12 mouse cellular contexts compared by ENCODE assay signal in the genomic region with DNA sequence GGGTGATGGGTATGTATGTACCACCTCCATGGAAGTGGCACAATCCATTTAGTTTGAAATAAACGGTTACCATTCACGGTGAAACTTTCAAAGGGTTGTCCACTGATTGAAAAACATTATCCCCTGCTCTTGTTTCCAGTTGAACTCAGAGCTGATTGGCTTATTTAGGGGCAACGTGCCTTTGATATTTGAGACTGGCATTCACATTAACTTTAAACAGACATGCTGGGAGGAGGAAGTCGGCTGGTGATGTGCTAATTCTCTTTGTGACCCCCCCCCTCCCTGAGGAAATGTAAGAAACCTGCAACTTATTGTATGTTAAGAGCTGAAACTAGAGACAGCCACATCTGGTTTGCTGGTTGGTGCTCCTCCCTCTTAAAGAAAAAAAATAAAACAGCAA.
DNase-seq lines count a peak whose midpoint lies in the region; ATAC-seq lines count a peak whose summit lies in the region.
"Had no signal": no experiment of that assay in that cellular context is flagged by ENCODE, and none has a peak within 500 bp of the region (broad histone marks: within the 10 kb centered on the region; RNA-seq: fewer than 3 reads in every experiment).

No protein-coding gene starts in this region.

- DNase-seq in hindbrain, embryonic 10.5 days (ENCODE audit: low spot score), result peak; percentile 8
- no peak for DNase-seq in hindbrain, embryonic 11.5 days (ENCODE audit: low spot score)
- peak; percentile 75 for DNase-seq in embryonic facial prominence, embryonic 10.5 days (ENCODE audit: low spot score)
- no peak for DNase-seq in midbrain, embryonic 14.5 days
- DNase-seq in cerebellum, postnatal 10 days, result no peak
- DNase-seq in urinary bladder, postnatal 10 days (ENCODE audit: low spot score), result no peak
- DNase-seq: adrenal gland, adult 8-10 months; gastrocnemius, postnatal 14 days; heart, postnatal 4 days had no signal

- ATAC-seq in hindbrain, embryonic 11.5 days (ENCODE audit: low FRiP score), result no peak
- no peak for ATAC-seq in hindbrain, embryonic 15.5 days (ENCODE audit: low FRiP score, low read depth)
- no peak for ATAC-seq in midbrain, embryonic 14.5 days (ENCODE audit: low FRiP score, low TSS enrichment)
- no peak for ATAC-seq in granulocyte monocyte progenitor cell, adult 5-6 weeks (replicated peaks; ENCODE audit: poor library complexity, severe bottlenecking)

- H3K9ac ChIP-seq in hindbrain, embryonic 11.5 days (ENCODE audit: low read depth, low read length), result no peak overlapping the region
- H3K9ac ChIP-seq in hindbrain, embryonic 15.5 days, result no peak overlapping the region
- H3K9ac ChIP-seq in midbrain, embryonic 14.5 days (replicated peaks; ENCODE audit: low read length), result no peak overlapping the region

- H3K36me3 ChIP-seq in hindbrain, embryonic 10.5 days, result no peaks in the 10 kb centered on the region
- no peaks in the 10 kb centered on the region for H3K36me3 ChIP-seq in hindbrain, embryonic 11.5 days (ENCODE audit: control insufficient read depth, insufficient read depth, low read length)
- H3K36me3 ChIP-seq in embryonic facial prominence, embryonic 10.5 days (replicated peaks), result no peaks in the 10 kb centered on the region
- no peaks in the 10 kb centered on the region for H3K36me3 ChIP-seq in hindbrain, embryonic 15.5 days
- H3K36me3 ChIP-seq in midbrain, embryonic 14.5 days (ENCODE audit: control insufficient read depth, insufficient read depth, low read length), result no peaks in the 10 kb centered on the region

- no peak overlapping the region for H3K4me3 ChIP-seq in hindbrain, embryonic 10.5 days
- H3K4me3 ChIP-seq in hindbrain, embryonic 11.5 days (ENCODE audit: low read depth, low read length), result no peak overlapping the region
- H3K4me3 ChIP-seq in embryonic facial prominence, embryonic 10.5 days, result peak overlapping the region; percentile 37
- no peak overlapping the region for H3K4me3 ChIP-seq in hindbrain, embryonic 15.5 days
- no peak overlapping the region for H3K4me3 ChIP-seq in midbrain, embryonic 14.5 days (replicated peaks; ENCODE audit: low read depth, low read length)
- H3K4me3 ChIP-seq: erythroblast, embryonic 14.5 days had no signal

- peaks cover 11% of the 10 kb centered on the region; the same call in 1 of the 2 replicates for H3K4me1 ChIP-seq in hindbrain, embryonic 10.5 days (replicated peaks)
- no peaks in the 10 kb centered on the region for H3K4me1 ChIP-seq in hindbrain, embryonic 11.5 days (replicated peaks; ENCODE audit: control insufficient read depth, insufficient read depth, low read length)
- H3K4me1 ChIP-seq in embryonic facial prominence, embryonic 10.5 days, result peaks cover 21% of the 10 kb centered on the region
- H3K4me1 ChIP-seq in hindbrain, embryonic 15.5 days (replicated peaks), result 0 out of 2 replicates have a peak, but pooled peaks cover 6% of the 10 kb centered on the region
- H3K4me1 ChIP-seq in midbrain, embryonic 14.5 days (ENCODE audit: control insufficient read depth, insufficient read depth, low read length), result no peaks in the 10 kb centered on the region

- WGBS in hindbrain, embryonic 10.5 days, result 2% methylated on average over 4 of the region's 4 CpGs
- 2% methylated on average over 4 of the region's 4 CpGs for WGBS in hindbrain, embryonic 11.5 days
- 1% methylated on average over 4 of the region's 4 CpGs for WGBS in embryonic facial prominence, embryonic 10.5 days
- 5% methylated on average over 4 of the region's 4 CpGs for WGBS in hindbrain, embryonic 15.5 days
- WGBS in midbrain, embryonic 14.5 days, result 2% methylated on average over 4 of the region's 4 CpGs

- peaks cover 9% of the 10 kb centered on the region for H3K27me3 ChIP-seq in hindbrain, embryonic 10.5 days (ENCODE audit: insufficient read depth, poor library complexity, severe bottlenecking)
- no peaks in the 10 kb centered on the region for H3K27me3 ChIP-seq in hindbrain, embryonic 11.5 days (ENCODE audit: control insufficient read depth, insufficient read depth, low read length)
- peaks cover 18% of the 10 kb centered on the region for H3K27me3 ChIP-seq in embryonic facial prominence, embryonic 10.5 days (replicated peaks; ENCODE audit: low read depth, poor library complexity, severe bottlenecking)
- H3K27me3 ChIP-seq in hindbrain, embryonic 15.5 days, result no peaks in the 10 kb centered on the region
- no peaks in the 10 kb centered on the region for H3K27me3 ChIP-seq in midbrain, embryonic 14.5 days (ENCODE audit: control insufficient read depth, insufficient read depth, low read length)

- no peak overlapping the region for H3K4me2 ChIP-seq in hindbrain, embryonic 11.5 days (replicated peaks; ENCODE audit: low read depth, low read length)
- peak overlapping the region; percentile 31 for H3K4me2 ChIP-seq in hindbrain, embryonic 15.5 days
- peak overlapping the region; percentile 20 for H3K4me2 ChIP-seq in midbrain, embryonic 14.5 days (ENCODE audit: low read length)

- H3K27ac ChIP-seq in hindbrain, embryonic 10.5 days, result no peak overlapping the region
- H3K27ac ChIP-seq in hindbrain, embryonic 11.5 days (ENCODE audit: low read depth, low read length), result no peak overlapping the region
- 0 out of 2 replicates have a peak overlapping the region, but pooled peaks have one; percentile 67 for H3K27ac ChIP-seq in embryonic facial prominence, embryonic 10.5 days (replicated peaks)
- H3K27ac ChIP-seq in hindbrain, embryonic 15.5 days (replicated peaks), result no peak overlapping the region
- H3K27ac ChIP-seq in midbrain, embryonic 14.5 days (replicated peaks; ENCODE audit: low read depth, low read length), result no peak overlapping the region

- no peaks in the 10 kb centered on the region for H3K9me3 ChIP-seq in hindbrain, embryonic 10.5 days
- no peaks in the 10 kb centered on the region for H3K9me3 ChIP-seq in hindbrain, embryonic 11.5 days (ENCODE audit: control insufficient read depth, low read length)
- H3K9me3 ChIP-seq in embryonic facial prominence, embryonic 10.5 days, result no peaks in the 10 kb centered on the region
- H3K9me3 ChIP-seq in hindbrain, embryonic 15.5 days, result no peaks in the 10 kb centered on the region
- H3K9me3 ChIP-seq in midbrain, embryonic 14.5 days (ENCODE audit: control insufficient read depth, low read length), result no peaks in the 10 kb centered on the region

Comparison
In these comparisons a context has a peak if more than half of its experiments do, and no peak if none do; other contexts are left out.
1. DNase-seq: peak in hindbrain, embryonic 10.5 days (single experiment) and embryonic facial prominence, embryonic 10.5 days (single experiment); none in hindbrain, embryonic 11.5 days (single experiment), midbrain, embryonic 14.5 days (single experiment), cerebellum, postnatal 10 days (0 of 2) and urinary bladder, postnatal 10 days (single experiment).